Mouse (Mus musculus) C2C12 (cell line): ENCODE data around the gene Zfp30.

ENCODE experiments used
- CEBPB ChIP-seq: IDR thresholded peaks from one replicate; pipeline ENCODE4 v1.6.1; 2011; ENCODE audit warnings: low read depth, mild to moderate bottlenecking, control low read depth, moderate library complexity
- CTCF ChIP-seq: IDR thresholded peaks from one replicate; pipeline ENCODE4 v1.5.1; 2011; ENCODE audit not compliant: control insufficient read depth, insufficient read depth, insufficient read length
- MAX ChIP-seq: IDR thresholded peaks from one replicate; pipeline ENCODE4 v1.6.1; 2011; ENCODE audit warnings: mild to moderate bottlenecking, control low read depth
- MYOD1 ChIP-seq: IDR thresholded peaks from one replicate; pipeline ENCODE4 v1.6.1; 2011; ENCODE audit warnings: low read depth; ENCODE audit not compliant: control insufficient read depth, insufficient read length
- USF1 ChIP-seq: IDR thresholded peaks from one replicate; pipeline ENCODE4 v1.6.1; 2011; ENCODE audit warnings: low read depth, mild to moderate bottlenecking, control low read depth, moderate library complexity

GRCm38 (mm10) chr7:29785888-29786287 lies 2.1 kb downstream of the Zfp30 start:
- TF ChIP-seq MAX: no peak
- no peak for TF ChIP-seq CEBPB
- TF ChIP-seq CTCF: no peak
- TF ChIP-seq MYOD1: no peak
- no peak for TF ChIP-seq USF1
